In the genomic region with DNA sequence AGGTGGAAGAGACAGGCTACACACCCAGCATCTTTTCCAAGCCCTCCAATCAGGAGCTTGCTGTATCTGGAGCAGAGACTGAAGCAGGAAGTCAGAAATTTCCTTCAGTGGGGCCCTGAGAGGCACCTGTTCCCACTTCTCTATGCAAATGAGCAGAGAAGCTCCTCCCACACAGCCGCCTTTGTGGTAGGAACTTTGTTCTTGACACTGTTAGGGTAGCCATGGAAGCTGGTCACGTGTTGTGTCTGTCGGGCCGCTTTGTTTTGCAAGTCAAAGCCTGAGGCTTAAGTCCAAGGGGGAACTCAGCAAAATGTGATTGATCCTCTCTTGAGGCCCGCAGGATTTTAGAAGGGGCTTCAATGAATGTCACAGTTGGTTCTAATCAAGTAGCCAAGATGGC, we compare ENCODE assay signal across 8 mouse cellular contexts. TPM values are rescaled to one million over a fixed set of nuclear protein-coding genes. Genes with fewer than 3 reads are reported as not detected.
DNase-seq lines count a peak whose midpoint lies in the region; ATAC-seq lines count a peak whose summit lies in the region.

No protein-coding gene starts in this region.

- H3K36me3 ChIP-seq in midbrain, embryonic 10.5 days, result no peaks in the 10 kb centered on the region
- no peaks in the 10 kb centered on the region for H3K36me3 ChIP-seq in midbrain, embryonic 15.5 days (replicated peaks)

- H3K9me3 ChIP-seq in midbrain, embryonic 10.5 days (replicated peaks), result no peaks in the 10 kb centered on the region
- H3K9me3 ChIP-seq in midbrain, embryonic 15.5 days, result no peaks in the 10 kb centered on the region

- peak; percentile 57 for DNase-seq in midbrain, embryonic 10.5 days (ENCODE audit: low spot score)
- DNase-seq in lung, postnatal 14 days, result peak; percentile 62
- peak; percentile 91 for DNase-seq in thymus, postnatal 14 days
- no peak for DNase-seq in urinary bladder, postnatal 10 days (ENCODE audit: low spot score)
- no peak for DNase-seq in cerebellum, postnatal 36 days
- DNase-seq in ovary, postnatal 14 days (ENCODE audit: low spot score), result no peak

- 15% methylated on average over 5 of the region's 5 CpGs for WGBS in midbrain, embryonic 10.5 days
- 8% methylated on average over 5 of the region's 5 CpGs for WGBS in midbrain, embryonic 15.5 days

- H3K27me3 ChIP-seq in midbrain, embryonic 10.5 days (ENCODE audit: low read depth, poor library complexity, severe bottlenecking), result no peaks in the 10 kb centered on the region; the same call in 1 of the 2 replicates
- H3K27me3 ChIP-seq in midbrain, embryonic 15.5 days (replicated peaks), result no peaks in the 10 kb centered on the region

- no peak overlapping the region for H3K4me2 ChIP-seq in midbrain, embryonic 15.5 days

- H3K4me3 ChIP-seq in midbrain, embryonic 10.5 days, result no peak overlapping the region
- H3K4me3 ChIP-seq in midbrain, embryonic 15.5 days, result no peak overlapping the region

- H3K9ac ChIP-seq in midbrain, embryonic 15.5 days, result no peak overlapping the region

- 0 out of 2 replicates have a peak overlapping the region, but pooled peaks have one; percentile 42 for H3K27ac ChIP-seq in midbrain, embryonic 10.5 days (replicated peaks)
- H3K27ac ChIP-seq in midbrain, embryonic 15.5 days, result no peak overlapping the region

- ATAC-seq in midbrain, embryonic 15.5 days (replicated peaks), result no peak
- peak; percentile 90 to 94 for ATAC-seq in hematopoietic stem cell, adult 5-6 weeks (replicated peaks in 1 of 2; ENCODE audit: insufficient read depth in 1 of 2, low FRiP score in 2 of 2, low TSS enrichment in 1 of 2, low read depth in 1 of 2, poor library complexity in 2 of 2, severe bottlenecking in 2 of 2)

- H3K4me1 ChIP-seq in midbrain, embryonic 10.5 days, result peaks cover 14% of the 10 kb centered on the region
- peaks cover 2% of the 10 kb centered on the region; the same call in 1 of the 2 replicates for H3K4me1 ChIP-seq in midbrain, embryonic 15.5 days

RNA-seq across cellular contexts. Expression of gene Pptc7, which starts 9.4 kb away (rescaled TPM):
- polyA plus RNA-seq in midbrain, embryonic 10.5 days (2016; fragmentation: Nextera tagmentation; extraction: Ambion mirVana), result 7.3 and 7.7 TPM in 2 replicates
- 7.6 and 8.4 TPM in 2 replicates for polyA plus RNA-seq in midbrain, embryonic 15.5 days (2015; fragmentation: Nextera tagmentation; extraction: Ambion mirVana)
- total RNA-seq in hematopoietic stem cell, adult 5-6 weeks (2017), result 18.0 and 20.8 TPM in 2 replicates

RNA-seq across cellular contexts. Expression of gene Tctn1, which starts 10.5 kb away (rescaled TPM):
- polyA plus RNA-seq in midbrain, embryonic 10.5 days (2016; fragmentation: Nextera tagmentation; extraction: Ambion mirVana), result 5.9 and 6.4 TPM in 2 replicates
- 6.1 TPM in 2 replicates for polyA plus RNA-seq in midbrain, embryonic 15.5 days (2015; fragmentation: Nextera tagmentation; extraction: Ambion mirVana)
- total RNA-seq in hematopoietic stem cell, adult 5-6 weeks (2017), result 7.1 and 12.2 TPM in 2 replicates

Comparison
In these comparisons a context has a peak if more than half of its experiments do, and no peak if none do; other contexts are left out.
1. DNase-seq: peak in midbrain, embryonic 10.5 days (single experiment), lung, postnatal 14 days (single experiment) and thymus, postnatal 14 days (single experiment); none in urinary bladder, postnatal 10 days (single experiment), cerebellum, postnatal 36 days (0 of 2) and ovary, postnatal 14 days (single experiment).